Mouse (Mus musculus) limb, embryonic 10.5 days (tissue): ENCODE results near the gene Polm. TPM values are rescaled to one million over a fixed set of nuclear protein-coding genes. Genes with fewer than 3 reads are reported as not detected.

ENCODE experiments used
- DNase-seq: peaks from one replicate; pipeline ENCODE4 v3.0.0-alpha.2; 2017; ENCODE audit warnings: low spot score
- H3K27ac ChIP-seq: fragments of 300-500 bp; sonication (generic); 2 replicates; pipeline ENCODE4 v1.5.1; 2016; ENCODE audit warnings: mild to moderate bottlenecking
- H3K27me3 ChIP-seq: fragments of 300-500 bp; sonication (generic); 2 replicates; pipeline ENCODE4 v1.6.1; 2016; ENCODE audit warnings: low read depth, mild to moderate bottlenecking; ENCODE audit not compliant: poor library complexity, severe bottlenecking
- H3K36me3 ChIP-seq: fragments of 300-500 bp; sonication (generic); 2 replicates; pipeline ENCODE4 v1.6.1; 2016; ENCODE audit warnings: mild to moderate bottlenecking, moderate library complexity
- H3K4me1 ChIP-seq: fragments of 300-500 bp; sonication (generic); 2 replicates; pipeline ENCODE4 v1.6.1; 2016
- H3K4me3 ChIP-seq: fragments of 300-500 bp; sonication (generic); 2 replicates; pipeline ENCODE4 v1.5.1; 2016; ENCODE audit warnings: mild to moderate bottlenecking, moderate library complexity
- H3K9me3 ChIP-seq: fragments of 300-500 bp; sonication (generic); replicated peaks from 2 replicates; pipeline ENCODE4 v1.6.1; 2016; ENCODE audit warnings: mild to moderate bottlenecking
- WGBS: fragments of 180-500 bp; shearing (Covaris S2); methylation state at CpG from one replicate; pipeline ENCODE4 v1.1.7; 2016; 5-methylcytosine and 5-hydroxymethylcytosine counted together
- polyA plus RNA-seq: library from polyadenylated mRNA; unstranded; fragments of >200 nt; fragmentation: Nextera tagmentation; extraction: Ambion mirVana; gene quantifications from 2 replicates; pipeline ENCODE4 v1.2.1, GENCODE M21; 2016

Polm gene
- polyA plus RNA-seq, 1 experiment from 2014 or later = 10.3 TPM

GRCm38 (mm10) chr11:5867196-5867595 lies 29.4 kb upstream of the Polm start:
- 92% methylated on average over 2 of the region's 2 CpGs for WGBS
- Histone ChIP-seq H3K9me3 (no peaks in the 10 kb centered on the region), H3K27me3 (peaks cover 22% of the 10 kb centered on the region), H3K36me3 (peaks cover 59% of the 10 kb centered on the region), H3K4me1 (peaks cover 21% of the 10 kb centered on the region), H3K27ac (no peak overlapping the region), H3K4me3 (no peak overlapping the region)
- no peak for DNase-seq

DNA sequence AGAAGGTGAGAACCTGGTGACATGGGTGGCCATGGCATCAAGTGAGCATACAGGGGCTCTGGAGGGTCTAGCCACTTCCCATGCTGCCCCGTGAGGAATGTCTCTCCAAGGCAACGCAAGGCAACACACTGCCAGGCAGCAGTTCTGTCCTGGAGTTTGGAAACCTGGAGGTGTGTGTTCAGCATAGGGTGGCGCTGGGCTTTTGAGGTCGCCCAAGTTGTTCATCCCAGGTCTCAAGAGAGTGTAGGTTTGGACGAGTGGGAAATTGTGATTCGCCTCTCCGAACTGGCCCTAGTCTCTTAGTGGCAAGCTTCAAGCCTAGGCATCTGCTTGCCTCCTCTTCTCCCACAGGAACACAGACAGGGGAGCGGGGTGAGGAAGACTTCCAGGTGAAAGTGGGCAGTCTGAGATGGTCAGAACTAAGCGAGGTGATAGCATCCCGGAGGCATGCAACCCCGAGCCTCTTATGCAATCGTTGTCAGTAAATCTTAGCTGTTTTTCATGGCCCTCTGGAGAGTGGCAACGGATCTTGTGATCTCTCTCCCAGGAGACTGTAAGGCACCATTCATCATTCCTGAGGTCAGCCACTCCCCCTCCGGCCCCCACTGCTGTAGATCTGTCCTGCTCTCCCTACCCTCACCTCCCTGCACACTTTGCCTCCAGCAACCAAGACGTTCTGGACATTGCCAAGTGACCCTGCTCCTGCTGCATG lies 24.7 kb upstream of the Polm start:
- Histone ChIP-seq H3K27me3 (peaks cover 52% of the 10 kb centered on the region), H3K4me1 (peaks cover 31% of the 10 kb centered on the region), H3K36me3 (peaks cover 14% of the 10 kb centered on the region), H3K4me3 (peak overlapping the region; percentile 53), H3K27ac (peak overlapping the region; percentile 81), H3K9me3 (no peaks in the 10 kb centered on the region)
- DNase-seq = no peak
- WGBS = 16% methylated on average over 15 of the region's 15 CpGs

DNA sequence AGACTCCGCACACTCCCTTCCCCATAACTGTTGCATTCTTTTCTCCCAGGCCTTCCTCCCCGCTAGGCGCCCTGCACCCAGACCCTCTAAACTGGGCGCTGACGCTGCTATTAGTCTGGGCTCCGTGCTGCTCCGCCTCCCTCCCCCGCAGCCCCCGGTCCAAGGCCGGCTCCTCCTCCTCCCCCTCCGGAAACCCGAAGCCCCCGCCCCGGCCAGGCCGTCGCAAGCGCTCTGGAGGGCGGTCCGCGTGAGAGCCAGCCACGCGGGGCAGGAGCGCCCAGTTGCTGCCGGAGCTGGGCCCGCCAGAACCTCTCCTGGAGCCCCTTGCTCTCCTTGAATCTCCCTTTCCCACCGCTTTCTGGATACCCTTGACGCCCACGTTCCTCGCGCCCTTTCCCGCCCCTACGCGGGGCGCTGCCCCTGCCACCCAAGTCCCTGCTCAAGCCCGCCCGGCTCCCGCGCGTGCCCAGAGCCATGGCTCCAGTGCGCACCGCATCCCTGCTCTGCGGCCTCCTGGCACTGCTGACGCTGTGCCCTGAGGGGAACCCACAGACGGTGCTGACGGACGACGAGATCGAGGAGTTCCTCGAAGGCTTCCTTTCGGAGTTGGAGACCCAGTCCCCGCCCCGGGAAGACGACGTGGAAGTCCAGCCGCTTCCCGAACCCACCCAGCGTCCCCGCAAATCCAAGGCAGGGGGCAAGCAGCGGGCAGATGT lies 24.0 kb upstream of the Polm start, which contains the start of gene Aebp1:
Aebp1 (plus strand) TSS at position 270 of the 716 bp plus-strand sequence.
- peak; percentile 68 for DNase-seq
- no peaks in the 10 kb centered on the region for H3K9me3 ChIP-seq
- H3K4me3 ChIP-seq = peak within 1 kb of the TSS; percentile 53
- peaks cover 24% of the 10 kb centered on the region for H3K4me1 ChIP-seq
- H3K27ac ChIP-seq = peak within 1 kb of the TSS; percentile 81
- 2% methylated on average over 59 of the region's 59 CpGs for WGBS
- peaks cover 11% of the 10 kb centered on the region for H3K36me3 ChIP-seq
- H3K27me3 ChIP-seq = peaks cover 52% of the 10 kb centered on the region

- DNase-seq = no peak
- whole genome bisulfite sequencing = 76% methylated on average over 6 of the region's 6 CpGs
- H3K27me3 ChIP-seq = peaks cover 52% of the 10 kb centered on the region
- no peak overlapping the region for H3K27ac ChIP-seq
- no peaks in the 10 kb centered on the region for H3K9me3 ChIP-seq
- peaks cover 29% of the 10 kb centered on the region for H3K4me1 ChIP-seq
- peaks cover 6% of the 10 kb centered on the region for H3K36me3 ChIP-seq
- no peak overlapping the region for H3K4me3 ChIP-seq
Measured at GRCm38 (mm10) chr11:5860639-5861038, 22.8 kb upstream of the Polm start.

GRCm38 (mm10) chr11:5859883-5860550 lies 22.2 kb upstream of the Polm start:
- Histone ChIP-seq H3K4me3 (no peak overlapping the region), H3K4me1 (peaks cover 31% of the 10 kb centered on the region), H3K27ac (no peak overlapping the region; the same call in 1 of the 2 replicates), H3K36me3 (peaks cover 4% of the 10 kb centered on the region), H3K9me3 (no peaks in the 10 kb centered on the region), H3K27me3 (peaks cover 52% of the 10 kb centered on the region)
- 85% methylated on average over 13 of the region's 13 CpGs for WGBS
- no peak for DNase-seq

GRCm38 (mm10) chr11:5858723-5859122 lies 20.9 kb upstream of the Polm start:
- peaks cover 31% of the 10 kb centered on the region for H3K4me1 ChIP-seq
- no peak for DNase-seq
- WGBS = 83% methylated on average over 1 of the region's 1 CpGs
- H3K9me3 ChIP-seq = no peaks in the 10 kb centered on the region
- no peak overlapping the region for H3K27ac ChIP-seq
- no peaks in the 10 kb centered on the region for H3K36me3 ChIP-seq
- H3K4me3 ChIP-seq = no peak overlapping the region
- peaks cover 46% of the 10 kb centered on the region for H3K27me3 ChIP-seq

DNA sequence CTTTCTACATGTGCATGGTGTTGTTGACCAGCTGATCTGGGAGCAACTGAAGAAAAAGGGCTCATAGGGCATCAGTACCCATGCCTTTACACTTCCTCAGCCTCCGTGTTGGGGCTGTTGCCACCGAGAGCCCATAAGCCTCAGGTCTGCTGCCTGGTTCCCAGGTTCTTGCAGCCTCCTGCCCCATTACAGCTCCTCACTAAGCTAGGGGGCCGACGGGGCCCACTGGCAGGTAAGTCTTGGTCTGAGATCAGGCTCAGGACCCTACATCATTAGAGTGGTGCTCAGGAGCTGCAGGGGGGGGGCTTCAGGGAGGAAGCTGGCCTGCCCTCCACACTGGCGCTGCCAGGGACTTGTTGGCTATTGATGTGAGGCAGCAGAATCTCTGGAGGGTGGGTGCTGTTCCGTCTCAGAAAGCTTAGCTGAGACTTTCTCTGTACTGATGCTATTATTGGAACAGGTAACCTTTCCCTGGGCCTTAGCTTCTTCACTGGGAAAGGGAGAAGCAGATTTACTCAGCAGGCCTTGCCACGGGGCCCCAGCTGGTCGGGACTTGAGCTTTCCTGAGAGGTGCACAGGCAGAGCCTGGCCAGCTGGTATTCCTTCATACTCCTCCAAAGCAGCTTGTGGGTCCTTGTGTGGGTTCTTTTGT lies 18.8 kb upstream of the Polm start:
- no peak overlapping the region for H3K27ac ChIP-seq
- no peaks in the 10 kb centered on the region for H3K36me3 ChIP-seq
- H3K27me3 ChIP-seq = peaks cover 25% of the 10 kb centered on the region
- no peak overlapping the region for H3K4me3 ChIP-seq
- H3K9me3 ChIP-seq = no peaks in the 10 kb centered on the region
- peaks cover 16% of the 10 kb centered on the region for H3K4me1 ChIP-seq
- 81% methylated on average over 8 of the region's 8 CpGs for WGBS
- no peak for DNase-seq

DNA sequence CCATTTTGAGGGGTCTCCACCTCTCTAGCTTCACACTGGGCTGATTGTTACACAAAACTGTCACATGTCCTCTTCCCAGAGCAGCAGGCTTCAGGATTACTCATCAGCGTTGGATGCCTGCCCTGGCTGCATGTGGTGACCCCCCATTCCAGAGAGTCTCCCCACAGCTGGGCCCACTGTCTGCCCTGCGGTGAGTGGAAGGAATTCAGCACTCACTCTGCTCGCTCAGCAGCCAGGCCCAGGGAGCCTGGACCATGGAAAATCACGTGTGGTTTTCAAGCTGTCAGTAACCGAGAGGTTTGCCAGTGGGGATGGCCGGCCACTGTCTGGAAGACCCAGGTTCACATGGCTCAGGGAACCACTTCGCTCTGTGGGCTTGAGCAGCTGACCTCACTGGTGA lies 18.1 kb upstream of the Polm start:
- WGBS = 50% methylated on average over 7 of the region's 7 CpGs
- Histone ChIP-seq H3K4me1 (peaks cover 11% of the 10 kb centered on the region), H3K36me3 (no peaks in the 10 kb centered on the region), H3K9me3 (no peaks in the 10 kb centered on the region), H3K27ac (peak overlapping the region; percentile 3; the same call in 1 of the 2 replicates), H3K4me3 (no peak overlapping the region), H3K27me3 (peaks cover 18% of the 10 kb centered on the region)
- no peak for DNase-seq

DNA sequence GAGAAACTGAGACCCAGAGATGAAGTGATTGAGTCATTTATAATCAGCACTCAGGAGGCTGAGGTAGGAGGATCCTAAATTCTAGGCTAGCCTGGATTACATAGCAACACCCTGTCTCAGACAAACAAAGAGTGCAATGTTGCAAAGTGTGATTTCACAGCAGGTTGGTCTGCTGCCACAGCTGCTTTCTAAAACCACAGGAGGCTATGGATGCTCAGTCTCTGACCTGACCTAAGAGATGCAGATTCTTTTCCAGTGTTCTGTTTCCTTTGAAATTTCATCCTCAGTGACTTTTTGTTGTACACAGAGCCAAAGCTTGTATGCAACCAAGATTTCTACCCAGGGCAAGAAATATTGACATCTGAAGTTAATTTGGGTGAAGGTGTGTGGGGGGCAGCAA lies 17.7 kb upstream of the Polm start:
- no peak overlapping the region for H3K4me3 ChIP-seq
- no peak for DNase-seq
- no peak overlapping the region for H3K27ac ChIP-seq

GRCm38 (mm10) chr11:5852314-5852713 lies 14.5 kb upstream of the Polm start:
- H3K4me1 ChIP-seq = peaks cover 11% of the 10 kb centered on the region
- no peaks in the 10 kb centered on the region for H3K36me3 ChIP-seq
- WGBS = 61% methylated on average over 1 of the region's 1 CpGs
- no peak overlapping the region for H3K27ac ChIP-seq
- no peaks in the 10 kb centered on the region for H3K9me3 ChIP-seq
- no peaks in the 10 kb centered on the region for H3K27me3 ChIP-seq
- no peak for DNase-seq
- H3K4me3 ChIP-seq = no peak overlapping the region

More for the DNA sequence above, 17.7 kb upstream of the Polm start:
- H3K36me3 ChIP-seq = no peaks in the 10 kb centered on the region
- H3K9me3 ChIP-seq = no peaks in the 10 kb centered on the region
- H3K27me3 ChIP-seq = peaks cover 13% of the 10 kb centered on the region
- H3K4me1 ChIP-seq = peaks cover 11% of the 10 kb centered on the region

- WGBS = 82% methylated on average over 4 of the region's 4 CpGs
- no peak for DNase-seq
- H3K4me1 ChIP-seq = peaks cover 10% of the 10 kb centered on the region
- H3K4me3 ChIP-seq = no peak overlapping the region
- no peaks in the 10 kb centered on the region for H3K27me3 ChIP-seq
- no peak overlapping the region for H3K27ac ChIP-seq
- H3K36me3 ChIP-seq = no peaks in the 10 kb centered on the region
- H3K9me3 ChIP-seq = no peaks in the 10 kb centered on the region
Measured at GRCm38 (mm10) chr11:5851021-5851736, 13.4 kb upstream of the Polm start.

DNA sequence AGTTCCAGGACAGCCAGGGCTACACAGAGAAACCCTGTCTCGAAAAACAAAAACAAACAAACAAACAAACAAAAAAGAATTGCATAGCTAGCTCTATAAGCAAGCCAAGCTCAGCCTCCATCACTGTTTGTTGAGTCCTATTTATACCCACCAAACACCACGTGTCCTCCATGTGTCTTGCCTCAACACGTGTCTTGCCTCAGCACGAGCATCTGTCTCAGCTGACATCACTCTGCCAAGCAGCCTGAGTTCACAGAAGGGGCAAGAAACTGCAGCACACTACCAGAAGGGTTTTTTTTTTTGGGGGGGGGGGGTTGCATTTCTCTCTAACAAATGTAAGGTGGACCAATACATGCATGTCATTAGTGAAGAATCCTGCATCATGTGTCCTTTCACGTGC lies 12.6 kb upstream of the Polm start:
- no peak overlapping the region for H3K4me3 ChIP-seq
- WGBS = 62% methylated on average over 5 of the region's 5 CpGs
- peaks cover 3% of the 10 kb centered on the region; the same call in 1 of the 2 replicates for H3K4me1 ChIP-seq
- no peaks in the 10 kb centered on the region for H3K27me3 ChIP-seq
- H3K9me3 ChIP-seq = no peaks in the 10 kb centered on the region
- H3K27ac ChIP-seq = no peak overlapping the region
- DNase-seq = no peak
- H3K36me3 ChIP-seq = no peaks in the 10 kb centered on the region
